Mouse (Mus musculus) liver, postnatal 0 days (tissue): Measurements from ENCODE around the gene Ikzf2.

ENCODE experiments used
- CTCF ChIP-seq: sonication (generic); IDR thresholded peaks from 2 replicates; pipeline ENCODE4 v1.5.1; 2016; ENCODE audit warnings: antibody characterized with exemption, low read depth
- EP300 ChIP-seq: IDR thresholded peaks from 2 replicates; pipeline ENCODE4 v1.6.1; 2016; ENCODE audit warnings: antibody characterized with exemption, low read depth, mild to moderate bottlenecking

DNA sequence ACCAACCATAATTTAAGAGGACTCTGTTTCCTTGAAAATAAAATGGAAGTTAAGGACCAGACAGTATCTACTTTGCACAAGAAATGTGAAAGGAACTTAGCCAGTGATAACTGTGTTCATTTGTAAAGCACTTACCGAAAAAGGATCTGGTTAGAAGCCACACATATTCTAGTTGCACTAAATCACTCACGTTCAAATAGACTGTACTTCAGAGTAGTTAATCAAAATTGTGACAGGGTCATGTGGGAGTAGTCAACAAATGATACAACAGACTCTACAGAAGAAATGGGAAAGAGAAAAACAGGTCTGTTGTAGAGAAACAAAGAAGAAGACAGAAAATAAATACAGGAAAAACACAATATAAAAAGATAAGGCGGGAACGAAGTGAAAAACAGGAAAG, 158.3 kb downstream of the Ikzf2 start:
- TF ChIP-seq CTCF, result no peak
- TF ChIP-seq EP300, result no peak
